ENCODE assay signal across 13 mouse cellular contexts in genomic region chr12:118594781-118595574, GRCm38 (mm10).
A peak's percentile ranks its signal among the peaks of the same experiment; 100 is the strongest.
DNase-seq lines count a peak whose midpoint lies in the region; ATAC-seq and TF ChIP-seq lines count a peak whose summit lies in the region.
"Had no signal": no experiment of that assay in that cellular context is flagged by ENCODE, and none has a peak within 500 bp of the region (broad histone marks: within the 10 kb centered on the region; RNA-seq: fewer than 3 reads in every experiment).

No protein-coding gene starts in this region.

- H3K4me1 ChIP-seq in neural tube, embryonic 11.5 days (ENCODE audit: control insufficient read depth, insufficient read depth, low read length), result no peaks in the 10 kb centered on the region
- peaks cover 4% of the 10 kb centered on the region; the same call in 1 of the 2 replicates for H3K4me1 ChIP-seq in forebrain, embryonic 11.5 days (replicated peaks; ENCODE audit: control insufficient read depth, insufficient read depth, low read length)
- no peaks in the 10 kb centered on the region for H3K4me1 ChIP-seq in hindbrain, postnatal 0 days (ENCODE audit: insufficient read depth, low read length)

- no peaks in the 10 kb centered on the region for H3K27me3 ChIP-seq in neural tube, embryonic 11.5 days (ENCODE audit: control insufficient read depth, insufficient read depth, low read length)
- no peaks in the 10 kb centered on the region for H3K27me3 ChIP-seq in forebrain, embryonic 11.5 days (ENCODE audit: control insufficient read depth, insufficient read depth, low read length)
- no peaks in the 10 kb centered on the region for H3K27me3 ChIP-seq in hindbrain, postnatal 0 days (ENCODE audit: insufficient read depth, low read length)
- H3K27me3 ChIP-seq: CH12.LX had no signal

- H3K4me3 ChIP-seq in neural tube, embryonic 11.5 days (ENCODE audit: low read depth, low read length), result no peak overlapping the region
- peak overlapping the region; percentile 11; the same call in 1 of the 2 replicates for H3K4me3 ChIP-seq in forebrain, embryonic 11.5 days (ENCODE audit: low read depth, low read length)
- peak overlapping the region; percentile 14 for H3K4me3 ChIP-seq in hindbrain, postnatal 0 days (ENCODE audit: low read length)

- H3K4me2 ChIP-seq in neural tube, embryonic 11.5 days (ENCODE audit: low read depth), result peak overlapping the region; percentile 26; the same call in 1 of the 2 replicates
- peak overlapping the region; percentile 40 for H3K4me2 ChIP-seq in forebrain, embryonic 11.5 days (ENCODE audit: low read depth, low read length, severe bottlenecking)
- H3K4me2 ChIP-seq in hindbrain, postnatal 0 days (ENCODE audit: low read depth, low read length), result peak overlapping the region; percentile 50

- 33% methylated on average over 18 of the region's 18 CpGs for WGBS in neural tube, embryonic 11.5 days
- WGBS in forebrain, embryonic 11.5 days, result 17% methylated on average over 18 of the region's 18 CpGs
- 20% methylated on average over 18 of the region's 18 CpGs for WGBS in hindbrain, postnatal 0 days

- no peak overlapping the region for H3K27ac ChIP-seq in neural tube, embryonic 11.5 days (ENCODE audit: low read depth, low read length)
- no peak overlapping the region for H3K27ac ChIP-seq in forebrain, embryonic 11.5 days (ENCODE audit: low read depth, low read length)
- H3K27ac ChIP-seq in hindbrain, postnatal 0 days, result no peak overlapping the region

- DNase-seq in neural tube, embryonic 11.5 days (ENCODE audit: low spot score), result no peak
- no peak for DNase-seq in neural tube, embryonic 10.5 days (ENCODE audit: extremely low spot score, low spot score)
- peak; percentile 49 for DNase-seq in forebrain, embryonic 11.5 days (ENCODE audit: low spot score)
- peak; percentile 1 for DNase-seq in hindbrain, postnatal 0 days (ENCODE audit: low spot score)
- no peak for DNase-seq in frontal cortex, postnatal 14 days (ENCODE audit: low spot score in 2 of 2)
- no peak for DNase-seq in ovary, adult 18-20 months (ENCODE audit: low spot score)
- DNase-seq in kidney, adult 18-20 months, result no peak
- DNase-seq: gastrocnemius, postnatal 25 days; kidney, postnatal 4 days; lung, adult 18-20 months; right cerebral cortex, postnatal 14 days had no signal

- H3K36me3 ChIP-seq in neural tube, embryonic 11.5 days (ENCODE audit: control insufficient read depth, insufficient read depth, low read length), result no peaks in the 10 kb centered on the region
- no peaks in the 10 kb centered on the region for H3K36me3 ChIP-seq in forebrain, embryonic 11.5 days (ENCODE audit: control insufficient read depth, insufficient read depth, low read length)
- H3K36me3 ChIP-seq in hindbrain, postnatal 0 days (ENCODE audit: insufficient read depth, low read length), result no peaks in the 10 kb centered on the region

- H3K9ac ChIP-seq in neural tube, embryonic 11.5 days (ENCODE audit: low read length), result no peak overlapping the region
- no peak overlapping the region for H3K9ac ChIP-seq in forebrain, embryonic 11.5 days (ENCODE audit: low read length)
- H3K9ac ChIP-seq in hindbrain, postnatal 0 days (replicated peaks; ENCODE audit: low read length), result no peak overlapping the region

- ATAC-seq in neural tube, embryonic 11.5 days (ENCODE audit: insufficient read depth, low FRiP score, low TSS enrichment), result no peak
- peak; percentile 63 for ATAC-seq in forebrain, embryonic 11.5 days (replicated peaks; ENCODE audit: low FRiP score)
- no peak for ATAC-seq in hindbrain, postnatal 0 days
- ATAC-seq: activated CD4-positive, CD25-positive, alpha-beta regulatory T cell, adult 4 months had no signal

- TF ChIP-seq CTCF in hindbrain, postnatal 0 days (IDR thresholded peaks at IDR 0.05; ENCODE audit: low read depth), result no peak

- no peaks in the 10 kb centered on the region for H3K9me3 ChIP-seq in neural tube, embryonic 11.5 days (ENCODE audit: control insufficient read depth, low read length)
- no peaks in the 10 kb centered on the region for H3K9me3 ChIP-seq in forebrain, embryonic 11.5 days (ENCODE audit: control insufficient read depth, low read length)
- H3K9me3 ChIP-seq in hindbrain, postnatal 0 days (ENCODE audit: low read length), result peaks cover 4% of the 10 kb centered on the region; the same call in 1 of the 2 replicates

Comparison
In these comparisons a context has a peak if more than half of its experiments do, and no peak if none do; other contexts are left out.
1. DNase-seq: peak in forebrain, embryonic 11.5 days (single experiment) and hindbrain, postnatal 0 days (single experiment); none in neural tube, embryonic 11.5 days (single experiment), neural tube, embryonic 10.5 days (single experiment), frontal cortex, postnatal 14 days (0 of 2), ovary, adult 18-20 months (single experiment) and kidney, adult 18-20 months (single experiment).
2. Peak in every context shown above with its lines, with median percentiles within 50 percentile points of each other: H3K4me2 ChIP-seq.